Mouse (Mus musculus) retina, adult 2 months (tissue): ENCODE data around the gene Tas2r131.
"Not testable (repeated sequence)": the region's sequence is repeated elsewhere in the genome, so short reads cannot be mapped to it uniquely, and the experiment has no call there.

Experiments
- DNase-seq: peaks from one replicate; pipeline ENCODE4 v3.0.0-alpha.2; 2012; ENCODE audit warnings: low read depth, low spot score

Gene Tas2r131

DNA sequence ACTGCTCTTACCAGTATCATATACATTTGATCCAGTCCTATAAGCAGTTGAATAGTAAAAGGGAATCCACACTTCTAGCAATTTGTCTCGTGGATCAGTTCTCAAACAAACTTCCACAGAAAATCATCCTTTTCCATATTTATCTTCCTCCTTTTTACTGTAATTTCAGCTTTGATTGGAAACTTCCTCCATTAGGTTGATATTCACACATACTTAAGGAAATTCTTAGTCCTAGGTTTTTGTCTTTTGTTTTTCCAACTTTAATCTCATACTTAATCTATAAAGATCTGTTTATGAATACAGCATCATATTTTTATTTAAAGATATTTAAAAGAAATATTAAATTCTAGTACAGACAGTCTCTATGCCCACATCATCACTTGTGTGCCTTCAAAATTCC lies at the start of gene Tas2r131:
Gene Tas2r131 (minus strand): TSS at position 101 of the 400 bp plus-strand sequence.
- no peak for DNase-seq

DNA sequence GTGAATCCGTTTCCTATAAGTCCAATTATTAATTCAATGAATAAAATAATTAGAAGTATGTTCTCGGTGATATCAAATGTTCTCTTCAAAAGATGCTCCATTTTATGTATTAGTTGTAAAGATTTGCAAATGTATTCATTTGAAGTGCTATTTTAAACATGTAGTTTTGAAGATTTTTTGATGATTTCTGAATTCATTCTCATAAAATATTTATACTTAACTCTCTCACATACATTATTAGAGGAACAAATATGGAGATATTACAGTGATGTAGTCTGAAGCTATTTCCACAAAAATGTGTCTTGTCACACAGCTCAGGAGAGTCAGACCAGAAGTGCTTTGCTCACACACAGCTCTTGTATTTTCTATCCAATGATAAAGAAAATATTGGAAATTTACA lies 23.1 kb upstream of the Tas2r131 start, which contains the start of gene Tas2r109:
Gene Tas2r109 (minus strand): TSS at position 101 of the 400 bp plus-strand sequence.
- no peak for DNase-seq

DNA sequence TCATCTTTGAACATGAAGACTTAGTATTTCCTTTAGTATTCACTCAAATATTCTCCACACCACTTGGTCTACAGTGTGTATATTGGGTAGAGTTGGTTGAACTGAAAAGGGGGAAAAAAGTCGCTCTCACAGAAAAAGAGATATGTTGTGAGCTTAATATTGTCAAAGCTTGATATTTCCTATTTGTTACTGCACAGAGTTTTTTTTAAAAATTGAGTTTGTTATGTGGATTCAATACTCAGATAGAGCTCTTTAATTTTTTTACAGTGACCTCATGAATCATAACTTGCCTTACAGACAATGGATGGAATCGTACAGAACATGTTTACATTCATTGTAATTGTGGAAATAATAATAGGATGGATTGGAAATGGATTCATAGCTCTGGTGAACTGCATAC lies 6.9 kb downstream of the Tas2r131 start, which contains the start of gene Tas2r129:
Gene Tas2r129 (plus strand): TSS at position 301 of the 400 bp plus-strand sequence.
- DNase-seq, result no peak

DNA sequence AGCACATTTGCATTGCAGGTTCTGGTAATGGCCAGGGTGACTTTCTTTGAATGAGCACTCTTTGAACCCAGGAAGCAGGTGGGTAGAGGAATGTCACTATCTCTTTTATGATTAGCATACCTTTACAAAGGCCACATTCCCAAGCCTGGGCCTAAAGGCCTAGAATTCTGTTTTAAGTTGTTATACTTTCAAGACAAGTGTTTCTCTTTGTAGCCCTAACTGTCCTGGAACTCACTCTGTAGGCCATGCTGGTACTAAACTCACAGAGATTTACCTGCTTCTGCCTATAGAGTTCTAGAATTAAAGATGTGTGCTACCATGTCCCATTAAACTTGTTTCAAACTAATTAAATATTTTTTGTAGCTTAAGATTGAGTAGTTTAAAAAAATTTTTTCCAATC lies 16.3 kb downstream of the Tas2r131 start:
- DNase-seq, result not testable (repeated sequence)

DNA sequence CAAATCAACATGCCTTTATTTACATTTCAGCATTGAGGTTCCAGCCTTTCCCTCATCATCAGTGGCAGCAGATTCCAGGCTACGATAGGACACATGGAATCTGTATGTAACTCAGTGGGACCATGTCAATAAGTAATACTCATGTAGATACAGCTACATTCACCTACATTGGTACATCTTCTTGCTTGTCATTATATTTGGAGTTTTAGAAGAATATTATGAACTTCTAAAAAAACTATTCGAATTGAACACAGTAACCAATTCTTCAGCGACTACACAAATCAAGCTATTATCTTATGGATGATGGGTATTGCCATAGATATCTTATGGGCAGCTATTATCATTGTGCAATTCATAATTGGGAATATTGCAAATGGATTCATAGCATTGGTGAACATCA lies 48.4 kb downstream of the Tas2r131 start, which contains the start of gene Tas2r125:
Gene Tas2r125 (plus strand): TSS at position 301 of the 400 bp plus-strand sequence.
- no peak for DNase-seq
